Mouse (Mus musculus) left cerebral cortex, adult 6 months (tissue): Measurements from ENCODE around the gene Fut8. TPM values are rescaled to one million over a fixed set of nuclear protein-coding genes. Genes with fewer than 3 reads are reported as not detected.

Experiments
- long read RNA-seq, 2 experiments: library from polyadenylated mRNA; unstranded; transcript quantifications; one replicate each; pipeline ENCODE4 v2.0.0; 2019 to 2020
- polyA plus RNA-seq: library from polyadenylated mRNA; unstranded; fragments of <200 nt; fragmentation: Nextera tagmentation; gene quantifications from 2 replicates; pipeline ENCODE4 v1.2.3, GENCODE M21; 2021

Fut8 gene
- polyA plus RNA-seq: 32.1 and 45.8 TPM in 2 replicates
- long read RNA-seq, experiment 1, transcript Fut8-201 (12 exons, 3,358 nt): major isoform, 92 of 149 reads
- long read RNA-seq, experiment 1, partial matches to known transcripts: 15 of 149 reads
- long read RNA-seq, experiment 1, other reads (novel, unspliced or antisense): 36 of 149 reads
- long read RNA-seq, experiment 2, transcript Fut8-201 (12 exons, 3,358 nt): major isoform, 6 of 22 reads
- long read RNA-seq, experiment 2, partial matches to known transcripts: 5 of 22 reads
- long read RNA-seq, experiment 2, other reads (novel, unspliced or antisense): 9 of 22 reads

GRCm38 (mm10) chr12:77237950-77238530 lies at the start of gene Fut8:
TSS of gene Fut8 (plus strand) at chr12:77238125.

